Mouse (Mus musculus) right cerebral cortex, postnatal 4 days (tissue): ENCODE measurements around the gene Nav2.

Experiments used
- DNase-seq: peaks from one replicate; pipeline ENCODE4 v3.0.0-alpha.2; 2022

The Nav2 gene

GRCm38 (mm10) chr7:49503881-49504280 is 595.4 kb downstream of the Nav2 start:
- no peak for DNase-seq

GRCm38 (mm10) chr7:49504297-49504696 is 595.8 kb downstream of the Nav2 start:
- no peak for DNase-seq

GRCm38 (mm10) chr7:49505024-49505423 is 596.5 kb downstream of the Nav2 start:
- no peak for DNase-seq

- DNase-seq: no peak
These were observed 597.7 kb downstream of the Nav2 start for GRCm38 (mm10) chr7:49506085-49506820.

GRCm38 (mm10) chr7:49507943-49508506 is 599.5 kb downstream of the Nav2 start:
- no peak for DNase-seq

- DNase-seq: no peak
These were observed 603.4 kb downstream of the Nav2 start for GRCm38 (mm10) chr7:49511820-49512453.

GRCm38 (mm10) chr7:49513763-49514437 is 605.4 kb downstream of the Nav2 start:
- no peak for DNase-seq

- no peak for DNase-seq
These were observed 606.5 kb downstream of the Nav2 start for GRCm38 (mm10) chr7:49515012-49515411.

- no peak for DNase-seq
These were observed 612.0 kb downstream of the Nav2 start for GRCm38 (mm10) chr7:49520504-49520903.

- DNase-seq: no peak
These were observed 612.8 kb downstream of the Nav2 start for GRCm38 (mm10) chr7:49521349-49521748.

- no peak for DNase-seq
These were observed 613.5 kb downstream of the Nav2 start for GRCm38 (mm10) chr7:49521976-49522375.

GRCm38 (mm10) chr7:49522411-49523114 is 614.0 kb downstream of the Nav2 start:
- no peak for DNase-seq

GRCm38 (mm10) chr7:49523115-49523445 is 614.6 kb downstream of the Nav2 start:
- DNase-seq: no peak

- no peak for DNase-seq
These were observed 615.2 kb downstream of the Nav2 start for GRCm38 (mm10) chr7:49523729-49524128.

GRCm38 (mm10) chr7:49525348-49526100 is 617.0 kb downstream of the Nav2 start:
- no peak for DNase-seq

- no peak for DNase-seq
These were observed 617.6 kb downstream of the Nav2 start for GRCm38 (mm10) chr7:49526101-49526499.

GRCm38 (mm10) chr7:49527495-49527894 is 619.0 kb downstream of the Nav2 start:
- no peak for DNase-seq

- no peak for DNase-seq
These were observed 619.4 kb downstream of the Nav2 start for GRCm38 (mm10) chr7:49527925-49528324.

GRCm38 (mm10) chr7:49529498-49529897 is 621.0 kb downstream of the Nav2 start:
- DNase-seq: no peak

- no peak for DNase-seq
These were observed 625.1 kb downstream of the Nav2 start for GRCm38 (mm10) chr7:49533571-49533970.

GRCm38 (mm10) chr7:49534208-49534607 is 625.7 kb downstream of the Nav2 start:
- DNase-seq: no peak

GRCm38 (mm10) chr7:49538360-49538759 is 629.8 kb downstream of the Nav2 start:
- DNase-seq: no peak
